In the genomic region with DNA sequence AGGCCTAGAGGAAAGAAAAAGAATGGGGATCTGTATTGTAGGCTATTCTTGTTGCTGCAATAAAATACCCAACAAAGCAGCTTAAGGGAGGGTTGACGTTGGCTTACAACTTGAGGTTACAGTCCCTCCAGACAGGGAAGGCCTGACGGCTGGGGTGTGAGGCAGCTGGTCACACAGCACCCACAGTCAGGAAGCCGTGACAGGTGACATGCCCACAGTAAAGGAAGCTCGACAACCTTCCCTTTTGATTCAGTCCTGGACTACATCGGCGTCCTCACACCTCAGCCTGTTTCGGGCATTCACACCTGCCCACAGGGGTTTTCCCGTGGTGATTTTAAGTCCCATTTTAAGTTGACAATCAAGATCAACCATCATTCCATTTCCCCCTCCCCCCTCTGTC, we compare ENCODE assay signal across 19 mouse cellular contexts.
"Had no signal": no experiment of that assay in that cellular context is flagged by ENCODE, and none has a peak within 500 bp of the region (broad histone marks: within the 10 kb centered on the region; RNA-seq: fewer than 3 reads in every experiment).

No protein-coding gene starts in this region.

- H3K36me3 ChIP-seq: liver, embryonic 13.5 days; liver, embryonic 15.5 days; lung, embryonic 15.5 days; midbrain, embryonic 13.5 days; midbrain, embryonic 15.5 days; neural tube, embryonic 12.5 days; stomach, embryonic 15.5 days had no signal

- H3K9me3 ChIP-seq: liver, embryonic 13.5 days; liver, embryonic 15.5 days; lung, embryonic 15.5 days; megakaryocyte, embryonic 14.5 days; midbrain, embryonic 13.5 days; midbrain, embryonic 15.5 days; neural tube, embryonic 12.5 days; stomach, embryonic 15.5 days had no signal

- H3K4me3 ChIP-seq: liver, embryonic 13.5 days; liver, embryonic 15.5 days; lung, embryonic 15.5 days; megakaryocyte, embryonic 14.5 days; midbrain, embryonic 13.5 days; midbrain, embryonic 15.5 days; neural tube, embryonic 12.5 days; stomach, embryonic 15.5 days had no signal

- H3K4me2 ChIP-seq: liver, embryonic 13.5 days; liver, embryonic 15.5 days; lung, embryonic 15.5 days; midbrain, embryonic 11.5 days; midbrain, embryonic 13.5 days; midbrain, embryonic 15.5 days; neural tube, embryonic 12.5 days; stomach, embryonic 15.5 days had no signal

- DNase-seq: liver, embryonic 13.5 days; liver, postnatal 0 days; lung, adult 2 months; lung, postnatal 14 days; lung, postnatal 36 days; retina, postnatal 1 day; right cerebral cortex, adult 18-20 months; right cerebral cortex, postnatal 25 days; thymus, postnatal 36 days had no signal

- H3K4me1 ChIP-seq: lung, embryonic 15.5 days; megakaryocyte, embryonic 14.5 days; midbrain, embryonic 13.5 days; midbrain, embryonic 15.5 days; neural tube, embryonic 12.5 days; stomach, embryonic 15.5 days had no signal

- H3K27ac ChIP-seq: liver, embryonic 13.5 days; liver, embryonic 15.5 days; lung, embryonic 15.5 days; macrophage; midbrain, embryonic 13.5 days; midbrain, embryonic 15.5 days; neural tube, embryonic 12.5 days; stomach, embryonic 15.5 days; stomach, postnatal 0 days had no signal

- H3K27me3 ChIP-seq: liver, embryonic 13.5 days; liver, embryonic 15.5 days; lung, embryonic 15.5 days; midbrain, embryonic 13.5 days; midbrain, embryonic 15.5 days; neural tube, embryonic 12.5 days; stomach, embryonic 15.5 days had no signal
